Mouse (Mus musculus): ENCODE results near the gene Ush2a. TPM values are rescaled to one million over a fixed set of nuclear protein-coding genes. Genes with fewer than 3 reads are reported as not detected.

Ush2a gene
- polyA plus RNA-seq, 1 experiment from 2014 or later: 0.06 TPM

DNA sequence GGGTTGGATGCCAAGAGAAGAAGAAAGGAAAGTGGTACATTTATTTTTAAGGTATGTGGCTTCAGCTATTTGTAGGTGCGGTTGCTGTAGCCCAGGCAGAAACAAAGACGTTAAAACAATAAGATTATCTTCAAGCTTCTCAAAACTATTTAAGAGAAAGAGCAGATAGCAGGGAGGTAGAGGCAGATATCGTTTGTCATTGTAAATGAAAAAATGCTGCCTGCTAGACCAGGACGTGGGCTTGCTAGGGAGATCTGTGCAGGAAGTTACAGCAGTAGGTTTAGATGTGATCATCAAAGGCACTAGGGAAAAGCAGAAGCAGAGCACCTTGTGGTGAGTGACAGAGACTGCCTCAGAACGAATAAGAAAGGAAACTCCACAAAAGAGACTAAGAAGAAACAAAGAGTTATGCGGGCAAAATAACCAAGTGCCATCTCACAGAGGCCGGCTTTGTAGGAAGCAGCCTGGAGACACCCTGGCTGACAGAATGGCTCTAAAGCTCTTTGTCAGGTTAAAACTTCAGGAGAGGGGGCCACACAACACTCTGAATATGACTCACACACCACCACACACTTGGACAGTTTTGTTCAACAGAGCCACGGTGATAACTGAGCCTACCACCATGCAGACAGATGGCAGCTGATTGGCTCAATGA lies 563.2 kb downstream of the Ush2a start:
- Histone ChIP-seq H3K9me3 (replicated peaks; ENCODE audit: control insufficient read depth, low read length, poor library complexity, severe bottlenecking) (no peaks in the 10 kb centered on the region), H3K4me1 (ENCODE audit: control insufficient read depth, insufficient read depth, low read length) (no peaks in the 10 kb centered on the region), H3K4me3 (ENCODE audit: low read depth, low read length) (no peak overlapping the region), H3K27me3 (ENCODE audit: control insufficient read depth, insufficient read depth, low read depth, low read length) (no peaks in the 10 kb centered on the region), H3K9ac (ENCODE audit: low read depth, low read length) (no peak overlapping the region), H3K4me2 (ENCODE audit: low read length) (no peak overlapping the region), H3K36me3 (ENCODE audit: control insufficient read depth, insufficient read depth, low read length) (no peaks in the 10 kb centered on the region), H3K27ac (ENCODE audit: low read length) (no peak overlapping the region)
- 72% methylated on average over 8 of the region's 8 CpGs for WGBS
- no peak for ATAC-seq

- 71% methylated on average over 11 of the region's 11 CpGs for WGBS
- no peaks in the 10 kb centered on the region for H3K27me3 ChIP-seq (ENCODE audit: control insufficient read depth, insufficient read depth, low read depth, low read length)
Observed at GRCm38 (mm10) chr1:188830527-188831407, 568.9 kb downstream of the Ush2a start.

DNA sequence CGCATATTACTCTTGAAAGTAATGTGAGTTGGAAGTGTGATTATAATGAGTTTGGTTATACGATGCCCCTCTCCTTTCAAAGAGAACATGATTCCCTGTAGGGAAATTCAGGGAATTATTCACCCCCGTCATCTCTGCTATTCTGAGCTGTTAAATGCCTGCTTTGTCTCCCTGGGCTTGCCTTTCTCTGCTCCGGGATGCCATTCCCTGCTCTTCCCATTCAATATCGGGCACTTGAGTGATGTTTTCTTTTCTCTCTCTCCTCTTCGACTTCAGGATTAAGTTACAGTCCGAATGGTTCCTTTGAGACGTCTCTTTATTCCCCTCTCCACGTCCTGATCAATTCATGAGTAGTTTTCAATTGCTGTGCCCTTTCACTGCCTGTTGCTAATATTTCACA lies 572.1 kb downstream of the Ush2a start:
- Histone ChIP-seq H3K4me1 (ENCODE audit: control insufficient read depth, insufficient read depth, low read length) (peaks cover 3% of the 10 kb centered on the region; the same call in 1 of the 2 replicates), H3K9ac (ENCODE audit: low read depth, low read length) (0 out of 2 replicates have a peak overlapping the region, but pooled peaks have one; percentile 1), H3K4me2 (ENCODE audit: low read length) (peak overlapping the region; percentile 38), H3K27ac (ENCODE audit: low read length) (no peak overlapping the region), H3K27me3 (ENCODE audit: control insufficient read depth, insufficient read depth, low read depth, low read length) (no peaks in the 10 kb centered on the region), H3K36me3 (ENCODE audit: control insufficient read depth, insufficient read depth, low read length) (no peaks in the 10 kb centered on the region), H3K4me3 (ENCODE audit: low read depth, low read length) (no peak overlapping the region), H3K9me3 (replicated peaks; ENCODE audit: control insufficient read depth, low read length, poor library complexity, severe bottlenecking) (no peaks in the 10 kb centered on the region)
- WGBS: 4% methylated on average over 9 of the region's 9 CpGs
- ATAC-seq: no peak

More at GRCm38 (mm10) chr1:188830527-188831407, 568.9 kb downstream of the Ush2a start:
- Histone ChIP-seq H3K9me3 (replicated peaks; ENCODE audit: control insufficient read depth, low read length, poor library complexity, severe bottlenecking) (no peaks in the 10 kb centered on the region), H3K36me3 (ENCODE audit: control insufficient read depth, insufficient read depth, low read length) (no peaks in the 10 kb centered on the region), H3K9ac (ENCODE audit: low read depth, low read length) (no peak overlapping the region), H3K4me3 (ENCODE audit: low read depth, low read length) (no peak overlapping the region), H3K4me1 (ENCODE audit: control insufficient read depth, insufficient read depth, low read length) (peaks cover 3% of the 10 kb centered on the region; the same call in 1 of the 2 replicates), H3K27ac (ENCODE audit: low read length) (no peak overlapping the region), H3K4me2 (ENCODE audit: low read length) (no peak overlapping the region)
- ATAC-seq: no peak

GRCm38 (mm10) chr1:188834770-188835169 lies 572.9 kb downstream of the Ush2a start:
- no peak for ATAC-seq
- H3K27me3 ChIP-seq (ENCODE audit: control insufficient read depth, insufficient read depth, low read depth, low read length): no peaks in the 10 kb centered on the region
- no peak overlapping the region for H3K4me2 ChIP-seq (ENCODE audit: low read length)
- H3K36me3 ChIP-seq (ENCODE audit: control insufficient read depth, insufficient read depth, low read length): no peaks in the 10 kb centered on the region
- H3K9me3 ChIP-seq (replicated peaks; ENCODE audit: control insufficient read depth, low read length, poor library complexity, severe bottlenecking): no peaks in the 10 kb centered on the region
- 82% methylated on average over 3 of the region's 3 CpGs for WGBS
- H3K4me3 ChIP-seq (ENCODE audit: low read depth, low read length): no peak overlapping the region
- H3K27ac ChIP-seq (ENCODE audit: low read length): no peak overlapping the region
- H3K4me1 ChIP-seq (ENCODE audit: control insufficient read depth, insufficient read depth, low read length): peaks cover 3% of the 10 kb centered on the region; the same call in 1 of the 2 replicates
- no peak overlapping the region for H3K9ac ChIP-seq (ENCODE audit: low read depth, low read length)

DNA sequence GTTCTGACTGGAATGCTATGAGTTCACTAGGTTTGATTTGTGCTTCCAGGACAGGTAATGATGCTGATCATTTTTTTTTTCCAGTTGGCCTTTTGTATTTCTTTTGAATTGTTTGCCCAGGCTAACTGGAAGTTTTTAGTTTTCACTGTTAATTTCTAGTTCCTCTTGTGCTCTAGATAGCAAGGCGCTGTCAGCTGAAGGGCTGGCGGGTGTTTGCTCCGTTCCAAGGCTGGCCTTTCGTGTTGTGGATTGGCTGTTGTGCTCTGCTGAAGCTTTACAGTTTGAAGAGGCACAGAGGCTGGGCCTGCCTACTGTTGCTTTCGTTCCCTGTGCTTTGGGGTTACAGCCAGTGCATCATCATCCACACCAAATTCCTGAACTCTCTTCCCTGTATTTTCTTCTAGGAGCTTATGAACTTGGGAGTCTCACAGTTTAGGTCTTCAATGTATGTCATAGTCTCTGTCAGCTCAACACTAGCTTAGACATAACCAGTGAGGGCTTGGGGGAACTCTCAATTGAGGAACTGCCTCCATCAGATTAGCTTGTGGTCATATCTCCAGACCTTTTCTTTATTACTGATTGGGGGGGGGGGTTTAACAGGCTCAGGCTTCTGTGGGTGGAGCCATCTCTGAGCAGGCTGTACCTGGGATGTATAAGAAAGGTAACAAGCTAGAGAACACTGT lies 575.9 kb downstream of the Ush2a start:
- H3K9ac ChIP-seq (ENCODE audit: low read depth, low read length): no peak overlapping the region
- H3K36me3 ChIP-seq (ENCODE audit: control insufficient read depth, insufficient read depth, low read length): no peaks in the 10 kb centered on the region
- no peaks in the 10 kb centered on the region for H3K27me3 ChIP-seq (ENCODE audit: control insufficient read depth, insufficient read depth, low read depth, low read length)
- no peaks in the 10 kb centered on the region for H3K9me3 ChIP-seq (replicated peaks; ENCODE audit: control insufficient read depth, low read length, poor library complexity, severe bottlenecking)
- no peak overlapping the region for H3K27ac ChIP-seq (ENCODE audit: low read length)
- 90% methylated on average over 5 of the region's 5 CpGs for WGBS
- H3K4me3 ChIP-seq (ENCODE audit: low read depth, low read length): no peak overlapping the region
- no peak overlapping the region for H3K4me2 ChIP-seq (ENCODE audit: low read length)
- no peak for ATAC-seq
- peaks cover 3% of the 10 kb centered on the region; the same call in 1 of the 2 replicates for H3K4me1 ChIP-seq (ENCODE audit: control insufficient read depth, insufficient read depth, low read length)

DNA sequence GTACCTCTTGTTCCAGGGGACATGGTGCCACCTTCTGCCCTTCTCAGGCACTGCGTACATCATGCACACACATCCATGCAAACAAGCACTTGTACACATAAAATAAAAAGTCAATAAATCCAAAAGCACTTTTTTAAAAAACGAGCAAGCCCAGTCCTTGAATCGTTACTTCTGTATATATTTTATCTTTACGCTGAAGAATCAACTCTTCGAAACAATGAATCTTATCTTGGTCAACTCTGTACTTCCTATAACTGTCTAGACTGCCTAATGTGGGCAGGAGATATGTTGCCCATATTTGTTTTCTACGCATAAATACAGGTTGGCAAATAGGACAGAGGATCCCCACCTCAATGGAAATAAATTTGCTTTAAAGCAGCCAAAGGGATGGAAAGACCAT lies 585.4 kb downstream of the Ush2a start:
- 97% methylated on average over 6 of the region's 6 CpGs for WGBS
- H3K36me3 ChIP-seq (ENCODE audit: control insufficient read depth, insufficient read depth, low read length): no peaks in the 10 kb centered on the region
- H3K4me2 ChIP-seq (ENCODE audit: low read length): no peak overlapping the region
- no peaks in the 10 kb centered on the region for H3K4me1 ChIP-seq (ENCODE audit: control insufficient read depth, insufficient read depth, low read length)
- H3K9me3 ChIP-seq (replicated peaks; ENCODE audit: control insufficient read depth, low read length, poor library complexity, severe bottlenecking): no peaks in the 10 kb centered on the region
- no peak overlapping the region for H3K4me3 ChIP-seq (ENCODE audit: low read depth, low read length)
- H3K9ac ChIP-seq (ENCODE audit: low read depth, low read length): no peak overlapping the region
- no peak overlapping the region for H3K27ac ChIP-seq (ENCODE audit: low read length)
- ATAC-seq: no peak
- no peaks in the 10 kb centered on the region for H3K27me3 ChIP-seq (ENCODE audit: control insufficient read depth, insufficient read depth, low read depth, low read length)

DNA sequence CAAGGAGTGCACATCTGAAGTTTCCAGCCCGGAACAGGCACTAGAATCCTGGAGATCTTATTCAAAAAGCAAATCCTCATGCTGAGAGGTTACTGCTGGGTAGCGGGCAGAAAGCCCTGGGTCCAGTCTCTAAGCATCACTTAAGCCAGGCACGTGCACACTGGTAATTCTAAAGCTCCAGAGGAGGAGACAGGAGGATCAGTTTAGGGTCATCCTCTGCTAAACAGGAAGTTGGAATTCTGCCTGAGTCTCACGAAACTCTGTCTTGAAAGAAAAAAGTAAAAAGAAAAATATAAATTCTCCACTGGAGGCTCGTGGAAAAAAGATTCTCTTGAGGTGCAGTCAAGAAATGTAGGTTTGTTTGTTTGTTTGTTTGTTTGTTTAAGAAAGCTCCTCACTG lies 591.0 kb downstream of the Ush2a start:
- Histone ChIP-seq H3K9me3 (replicated peaks; ENCODE audit: control insufficient read depth, low read length, poor library complexity, severe bottlenecking) (no peaks in the 10 kb centered on the region), H3K27ac (ENCODE audit: low read length) (no peak overlapping the region), H3K9ac (ENCODE audit: low read depth, low read length) (no peak overlapping the region), H3K27me3 (ENCODE audit: control insufficient read depth, insufficient read depth, low read depth, low read length) (no peaks in the 10 kb centered on the region), H3K36me3 (ENCODE audit: control insufficient read depth, insufficient read depth, low read length) (no peaks in the 10 kb centered on the region), H3K4me3 (ENCODE audit: low read depth, low read length) (no peak overlapping the region), H3K4me2 (ENCODE audit: low read length) (no peak overlapping the region), H3K4me1 (ENCODE audit: control insufficient read depth, insufficient read depth, low read length) (no peaks in the 10 kb centered on the region)
- 70% methylated on average over 5 of the region's 5 CpGs for WGBS
- no peak for ATAC-seq

DNA sequence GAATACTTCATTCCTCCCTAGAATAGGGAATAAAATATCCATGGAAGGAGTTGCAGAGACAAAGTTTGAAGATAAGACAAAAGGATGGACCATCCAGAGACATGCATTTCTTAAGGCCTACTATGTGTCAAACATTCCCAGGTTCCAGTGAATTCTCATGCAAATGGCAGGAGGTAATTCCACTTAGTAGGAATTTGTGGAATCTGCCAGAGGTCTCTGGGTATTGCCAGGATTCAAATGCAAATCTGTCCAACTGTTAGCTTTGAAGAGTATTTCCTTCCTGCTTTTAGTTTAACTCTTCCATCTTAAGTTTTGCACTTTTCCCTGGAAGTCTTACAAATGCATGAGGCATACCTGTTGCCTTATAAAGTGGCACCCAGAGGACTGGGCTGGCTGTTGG lies 592.4 kb downstream of the Ush2a start:
- no peak overlapping the region for H3K4me2 ChIP-seq (ENCODE audit: low read length)
- no peaks in the 10 kb centered on the region for H3K9me3 ChIP-seq (replicated peaks; ENCODE audit: control insufficient read depth, low read length, poor library complexity, severe bottlenecking)
- H3K4me1 ChIP-seq (ENCODE audit: control insufficient read depth, insufficient read depth, low read length): no peaks in the 10 kb centered on the region
- no peak overlapping the region for H3K27ac ChIP-seq (ENCODE audit: low read length)
- no peaks in the 10 kb centered on the region for H3K27me3 ChIP-seq (ENCODE audit: control insufficient read depth, insufficient read depth, low read depth, low read length)
- no peak for ATAC-seq
- no peak overlapping the region for H3K9ac ChIP-seq (ENCODE audit: low read depth, low read length)
- H3K4me3 ChIP-seq (ENCODE audit: low read depth, low read length): no peak overlapping the region
- no peaks in the 10 kb centered on the region for H3K36me3 ChIP-seq (ENCODE audit: control insufficient read depth, insufficient read depth, low read length)

GRCm38 (mm10) chr1:188855034-188855433 lies 593.2 kb downstream of the Ush2a start:
- H3K9me3 ChIP-seq (replicated peaks; ENCODE audit: control insufficient read depth, low read length, poor library complexity, severe bottlenecking): no peaks in the 10 kb centered on the region
- no peaks in the 10 kb centered on the region for H3K27me3 ChIP-seq (ENCODE audit: control insufficient read depth, insufficient read depth, low read depth, low read length)
- H3K36me3 ChIP-seq (ENCODE audit: control insufficient read depth, insufficient read depth, low read length): no peaks in the 10 kb centered on the region
- H3K4me1 ChIP-seq (ENCODE audit: control insufficient read depth, insufficient read depth, low read length): no peaks in the 10 kb centered on the region
- H3K4me2 ChIP-seq (ENCODE audit: low read length): no peak overlapping the region
- no peak overlapping the region for H3K27ac ChIP-seq (ENCODE audit: low read length)
- 94% methylated on average over 2 of the region's 2 CpGs for WGBS
- ATAC-seq: no peak
- no peak overlapping the region for H3K9ac ChIP-seq (ENCODE audit: low read depth, low read length)
- no peak overlapping the region for H3K4me3 ChIP-seq (ENCODE audit: low read depth, low read length)

All from midbrain, embryonic 16.5 days (tissue).